Mouse (Mus musculus): ENCODE measurements around the gene Gstt3. TPM values are rescaled to one million over a fixed set of nuclear protein-coding genes. Genes with fewer than 3 reads are reported as not detected.
A peak's percentile ranks its signal among the peaks of the same experiment; 100 is the strongest.

The Gstt3 gene
- total RNA-seq (2021), result 1 to 10 TPM; 1.8 to 2.5 TPM
- long read RNA-seq, experiment 1, partial matches to known transcripts, result 0 of 2 reads
- long read RNA-seq, experiment 1, other reads (novel, unspliced or antisense), result 1 of 2 reads
- long read RNA-seq, experiment 2, partial matches to known transcripts, result 0 of 2 reads
- long read RNA-seq, experiment 2, other reads (novel, unspliced or antisense), result 0 of 2 reads

DNA sequence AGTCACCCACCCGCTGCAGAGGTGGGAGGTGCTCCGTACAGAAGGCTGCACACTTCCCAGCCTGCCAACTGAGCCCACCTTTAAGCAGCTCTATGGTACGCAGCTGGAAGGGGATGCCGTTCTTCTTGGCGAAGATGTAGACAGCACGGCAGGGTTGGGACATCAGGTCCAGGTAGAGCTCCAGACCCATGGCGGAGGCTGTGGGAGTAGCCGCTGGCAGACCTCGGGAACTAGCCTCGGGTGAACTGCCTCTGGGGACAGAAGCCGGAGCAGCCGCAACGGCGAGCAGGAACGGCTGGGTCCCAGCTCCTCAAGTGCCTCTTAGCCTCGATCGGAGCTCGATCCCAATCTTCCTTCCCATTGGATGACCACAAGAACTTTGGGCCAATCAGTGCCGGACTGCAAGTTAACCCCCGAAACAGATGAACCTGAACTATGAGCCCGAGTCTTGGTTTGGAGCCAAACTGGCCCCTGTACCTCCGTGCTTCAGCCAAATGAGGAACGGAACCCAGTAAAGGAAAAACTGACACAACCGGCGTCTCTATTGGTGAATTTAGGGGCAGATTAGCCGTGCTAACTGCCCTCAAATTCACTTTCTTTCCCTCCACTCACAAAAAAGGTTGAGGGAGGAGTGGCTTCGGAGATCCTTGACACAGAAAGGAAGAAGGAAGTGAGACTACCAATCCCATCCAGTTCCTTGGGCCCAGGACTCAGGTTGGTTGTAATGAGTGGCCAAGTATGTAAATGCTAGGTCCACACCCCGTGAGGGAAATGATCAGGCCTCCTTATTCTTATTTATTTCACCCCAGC is at the start of gene Gstt3, which contains the start of gene Gm20441:
Gene Gstt3, minus strand, starts transcription at position 646 of the 810 bp plus-strand sequence.
Gene Gm20441, minus strand, starts transcription at position 186 of the 810 bp plus-strand sequence.
- peak; percentile 75 for DNase-seq (ENCODE audit: low spot score)

DNA sequence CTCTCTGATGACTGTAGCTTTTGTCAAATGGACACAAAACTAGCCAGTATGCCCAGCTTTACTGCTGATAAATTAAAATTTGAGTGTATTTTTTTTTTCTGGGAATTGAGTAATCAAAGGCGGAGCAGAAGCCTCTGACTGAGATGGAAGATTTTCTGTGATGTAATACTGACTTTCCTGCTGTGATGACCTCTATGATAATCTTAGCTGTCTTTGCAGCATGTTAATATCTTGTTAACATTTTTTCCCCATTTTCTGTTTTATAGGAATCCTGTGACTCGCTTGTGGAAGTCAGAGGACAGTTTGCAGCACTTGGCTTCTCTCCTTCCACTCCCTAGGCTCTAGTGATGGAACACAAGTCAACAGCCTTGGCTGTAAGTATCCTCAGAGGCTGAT is 49.1 kb upstream of the Gstt3 start:
- no peak for DNase-seq (ENCODE audit: low spot score)

DNA sequence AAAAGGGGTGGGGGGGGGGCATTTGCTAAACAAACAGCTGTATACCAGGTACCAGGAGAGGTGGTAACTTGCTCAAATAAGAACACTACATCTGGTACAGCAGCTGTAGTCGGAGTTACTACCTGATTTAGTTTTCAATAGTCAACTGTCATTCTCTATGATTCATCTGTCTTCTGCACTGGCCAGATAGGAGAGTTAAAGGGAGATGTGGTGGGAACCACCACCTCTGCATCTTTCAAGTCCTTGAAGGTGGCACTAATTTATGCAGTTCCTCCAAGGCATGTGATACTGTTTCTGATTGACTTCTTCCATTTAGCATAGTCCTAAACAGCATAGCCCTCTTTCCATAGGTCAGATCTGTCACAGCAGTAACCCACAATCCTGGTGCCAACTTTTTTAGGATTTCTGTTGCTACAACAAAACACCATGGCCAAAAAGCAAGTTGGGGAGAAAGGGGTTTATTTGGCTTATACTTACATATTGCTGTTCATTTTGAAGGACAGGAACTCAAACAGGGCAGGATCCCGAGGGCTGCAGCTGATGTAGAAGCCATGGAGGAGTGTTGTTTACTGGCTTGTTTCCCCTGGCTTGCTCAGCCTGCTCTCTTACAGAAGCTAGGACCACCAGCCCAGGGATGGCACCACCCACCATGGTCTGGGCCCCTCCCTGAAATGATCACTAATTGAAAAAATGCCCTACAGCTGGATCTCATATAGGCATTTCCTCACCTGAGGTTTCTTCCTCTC is 48.5 kb upstream of the Gstt3 start:
- no peak for DNase-seq (ENCODE audit: low spot score)

DNA sequence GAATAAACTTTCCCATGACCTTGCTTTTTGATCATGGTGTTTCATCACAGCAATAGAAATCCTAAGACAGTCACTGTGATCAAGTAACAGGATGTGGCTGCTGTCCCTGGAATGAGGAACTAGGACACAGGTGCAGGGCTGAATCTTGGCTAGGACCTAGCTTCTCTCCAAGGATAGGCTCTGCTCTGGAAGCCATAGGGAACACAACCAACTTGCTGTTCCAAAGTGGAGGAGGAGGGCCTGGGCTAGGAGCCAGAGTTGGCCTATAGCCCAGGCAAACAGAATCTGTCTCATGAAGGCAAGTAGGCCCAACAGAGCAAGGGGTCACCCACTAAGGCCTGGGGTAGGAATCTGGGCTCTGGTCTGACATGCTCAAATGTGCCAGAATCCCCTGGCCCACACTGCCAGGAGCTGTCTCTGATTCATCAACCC is 47.3 kb upstream of the Gstt3 start:
- peak; percentile 93 for DNase-seq (ENCODE audit: low spot score)

DNA sequence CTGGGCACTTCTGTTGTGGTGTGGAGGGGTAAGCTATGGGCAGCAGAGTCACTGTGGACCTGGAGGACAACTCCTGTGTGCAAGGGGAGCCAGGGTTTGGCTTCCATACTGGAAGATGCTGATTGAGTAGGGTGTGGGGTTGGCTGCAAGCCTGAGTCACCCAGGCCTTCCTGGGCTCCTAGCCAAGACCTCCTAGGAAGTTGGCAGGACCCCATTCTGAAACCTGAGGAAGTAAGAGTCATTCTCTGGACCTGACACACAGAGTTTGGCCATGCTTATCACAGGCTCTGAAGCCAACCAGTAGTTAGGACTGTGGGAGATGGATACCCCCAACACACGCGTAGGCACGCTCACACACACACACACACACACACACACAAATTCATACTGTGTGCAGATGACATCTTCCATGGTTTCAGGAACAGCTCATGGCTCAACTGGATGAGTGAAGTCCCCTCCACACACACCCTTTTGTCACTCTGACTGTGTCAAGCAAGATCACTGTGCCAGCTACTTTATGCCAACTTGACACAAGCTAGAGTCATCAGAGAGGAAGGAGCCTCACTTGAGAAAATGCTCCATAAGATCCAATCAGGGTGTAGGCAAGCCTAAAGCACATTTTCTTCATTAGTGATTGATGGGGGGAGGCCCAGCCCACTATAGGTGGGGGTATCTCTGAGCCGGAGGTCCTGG is 46.6 kb upstream of the Gstt3 start:
- peak; percentile 90 for DNase-seq (ENCODE audit: low spot score)

DNA sequence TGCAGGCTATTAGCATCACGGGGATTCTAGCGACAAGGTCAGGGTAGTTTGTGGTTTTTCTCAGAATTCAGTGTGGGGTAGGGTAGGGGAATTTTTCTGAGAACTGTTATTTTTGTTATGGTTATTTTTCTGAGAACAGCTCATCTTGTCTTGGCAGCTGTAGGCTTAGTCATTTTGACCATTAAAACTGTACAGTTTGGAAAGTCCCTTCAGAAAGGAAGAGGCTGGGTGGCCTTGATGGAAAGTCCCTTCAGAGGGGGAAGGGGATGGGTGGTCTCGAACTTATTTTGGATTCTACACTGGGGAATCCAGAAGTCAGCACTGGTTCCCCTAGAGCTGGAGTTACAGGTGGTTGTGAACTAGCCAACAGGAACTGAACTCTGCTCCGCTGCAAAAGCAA is 43.3 kb upstream of the Gstt3 start:
- no peak for DNase-seq (ENCODE audit: low spot score)

DNA sequence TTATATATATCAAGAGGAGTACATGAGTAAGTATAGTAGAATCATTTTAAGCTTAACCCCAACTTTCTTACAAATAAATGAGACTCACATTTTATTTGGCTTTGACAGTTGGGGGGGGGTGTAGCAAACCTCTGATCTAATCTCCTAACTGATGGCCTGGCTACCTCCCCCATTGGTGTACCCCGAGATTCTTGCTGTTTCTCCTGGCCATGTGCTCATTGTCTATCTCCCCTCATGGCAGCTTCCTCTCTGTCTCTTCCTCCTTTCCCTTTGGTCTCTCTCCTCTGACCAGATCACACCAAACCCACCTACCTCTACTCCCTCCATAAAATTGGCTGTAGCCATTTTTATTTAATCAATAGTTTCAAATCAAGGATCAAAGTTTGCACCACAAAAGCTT is 42.6 kb upstream of the Gstt3 start:
- no peak for DNase-seq (ENCODE audit: low spot score)

DNA sequence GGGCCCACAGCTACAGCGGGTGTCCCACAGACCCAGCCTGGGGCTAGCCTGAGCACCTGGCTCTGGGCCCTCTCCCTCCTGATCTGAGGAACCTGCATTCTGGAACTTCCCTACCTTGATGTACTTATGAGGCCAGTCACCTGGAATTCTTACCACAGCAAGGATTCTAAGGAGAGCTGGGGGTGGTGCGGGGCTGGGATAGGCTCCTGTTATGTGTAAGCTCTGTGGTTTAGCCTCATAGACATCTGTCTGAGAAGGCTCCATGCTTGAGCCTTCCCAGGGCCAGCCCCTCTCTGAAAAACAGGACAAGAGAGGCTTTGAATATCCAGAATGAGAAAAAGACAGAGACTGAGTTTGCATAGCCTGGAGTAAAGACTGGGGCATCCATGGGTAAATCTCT is 41.2 kb upstream of the Gstt3 start, which contains the start of gene Gstt4:
Gene Gstt4, minus strand, starts transcription at position 101 of the 400 bp plus-strand sequence.
- no peak for DNase-seq (ENCODE audit: low spot score)

DNA sequence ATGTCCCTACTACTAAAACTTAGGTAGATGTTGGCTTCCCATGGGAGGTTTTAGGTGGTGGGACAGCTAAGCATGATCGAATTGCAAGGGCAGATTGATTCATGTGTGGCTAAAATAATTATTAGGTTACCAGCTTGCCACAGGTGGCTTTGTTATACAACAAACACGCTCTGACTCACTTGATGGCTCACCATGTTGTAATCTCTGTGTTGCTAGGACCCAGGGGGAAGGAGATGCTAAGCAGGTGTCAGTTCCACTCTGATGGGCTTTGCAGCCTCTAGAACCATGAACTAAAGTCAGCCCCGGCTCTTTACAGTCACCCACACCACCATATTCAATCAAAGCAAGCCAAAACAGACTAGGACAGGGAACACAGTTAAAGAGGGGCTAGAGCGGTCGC is 38.7 kb upstream of the Gstt3 start:
- no peak for DNase-seq (ENCODE audit: low spot score)

DNA sequence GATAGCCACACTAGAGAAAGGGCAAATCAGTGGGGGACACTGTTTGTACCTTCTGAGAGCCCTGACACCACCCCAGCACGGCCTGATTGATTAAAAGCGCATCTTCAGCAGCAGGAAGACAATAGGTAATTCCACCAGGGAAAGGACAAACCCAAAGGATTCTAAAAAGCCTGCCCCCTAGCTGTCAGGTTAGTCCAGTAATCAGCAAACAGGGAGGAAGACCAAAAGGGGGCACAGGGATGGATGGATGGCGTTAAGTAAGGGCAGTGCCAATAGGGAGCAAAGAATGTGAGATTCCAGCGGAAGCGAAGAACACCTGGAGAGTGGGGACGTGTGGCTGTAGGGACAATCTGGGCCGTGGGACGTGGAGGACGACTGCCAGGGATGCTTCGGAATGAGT is 37.4 kb upstream of the Gstt3 start:
- no peak for DNase-seq (ENCODE audit: low spot score)

DNA sequence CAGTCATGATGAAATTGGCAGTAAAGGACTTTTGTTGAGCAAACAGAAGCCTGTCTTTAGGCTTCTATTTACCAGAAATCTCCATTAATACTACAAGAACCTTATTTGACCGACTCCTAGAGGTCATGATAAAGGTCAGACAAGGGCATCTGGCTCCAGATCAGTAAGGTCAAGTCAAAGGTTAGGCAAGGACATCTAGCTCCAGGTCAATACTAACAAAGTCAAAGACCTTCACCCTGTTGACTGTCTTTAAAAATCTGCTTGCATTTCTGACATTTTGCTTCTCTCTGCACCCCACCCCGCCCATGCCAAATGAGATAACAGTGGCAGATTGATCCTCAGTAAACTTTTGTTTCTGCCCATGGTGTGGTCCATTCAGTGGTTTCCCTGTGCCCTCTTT is 23.0 kb upstream of the Gstt3 start:
- no peak for DNase-seq (ENCODE audit: low spot score)

DNA sequence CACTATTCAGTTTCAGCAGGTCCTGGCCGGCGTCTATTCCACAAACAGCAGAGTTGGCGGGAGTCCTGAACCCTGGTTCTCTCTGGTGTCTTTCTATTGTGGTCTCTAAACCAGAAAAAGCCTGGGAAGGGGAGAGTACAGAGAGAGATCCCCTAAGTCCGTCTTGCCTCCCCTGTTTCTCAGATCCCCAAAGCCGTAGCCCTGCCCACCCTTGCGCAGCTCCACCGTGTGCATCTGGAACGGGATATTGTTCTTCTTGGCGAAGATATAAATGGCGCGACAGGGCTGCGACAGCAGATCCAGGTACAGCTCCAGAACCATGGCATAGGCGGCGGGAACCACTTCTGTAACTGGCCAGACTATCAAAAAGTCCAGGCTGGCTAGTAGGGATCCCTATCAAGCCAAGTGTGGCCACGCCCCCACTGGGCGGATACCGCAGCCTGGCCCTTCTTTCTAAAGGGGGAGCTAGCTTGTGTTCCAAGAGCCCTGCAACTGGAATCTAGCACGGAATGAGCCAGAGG is 17.0 kb upstream of the Gstt3 start, which contains the start of gene Gstt1:
Gene Gstt1, minus strand, starts transcription at position 409 of the 521 bp plus-strand sequence.
- DNase-seq (ENCODE audit: low spot score), result peak; percentile 76

DNA sequence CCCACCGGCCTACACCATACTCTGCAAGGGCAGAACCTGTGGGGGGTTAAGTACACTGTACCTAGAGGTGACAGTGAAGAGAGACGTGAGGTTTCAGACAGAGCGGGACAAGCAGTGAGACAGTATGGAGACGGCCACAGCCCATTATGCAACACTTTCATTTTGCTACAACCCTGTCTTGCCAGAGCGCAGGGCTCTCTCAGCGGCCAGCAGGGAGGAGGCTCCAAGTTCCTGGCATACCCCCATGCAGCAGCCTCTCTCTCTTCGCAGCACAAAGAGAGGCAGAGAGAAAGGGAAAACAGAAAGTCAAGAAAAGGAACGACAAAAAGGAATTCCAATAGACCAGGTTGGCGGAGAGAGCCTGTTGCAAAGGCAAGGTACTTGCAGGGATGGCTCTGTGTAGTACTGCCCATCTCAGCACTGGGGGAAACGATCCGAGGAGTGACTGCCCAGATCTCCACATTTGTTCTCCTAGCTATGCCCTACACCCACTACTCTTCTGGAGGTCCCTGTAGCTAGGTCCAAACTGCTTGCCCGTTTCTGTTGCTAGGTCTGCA is 16.5 kb upstream of the Gstt3 start:
- DNase-seq (ENCODE audit: low spot score), result peak; percentile 71

DNA sequence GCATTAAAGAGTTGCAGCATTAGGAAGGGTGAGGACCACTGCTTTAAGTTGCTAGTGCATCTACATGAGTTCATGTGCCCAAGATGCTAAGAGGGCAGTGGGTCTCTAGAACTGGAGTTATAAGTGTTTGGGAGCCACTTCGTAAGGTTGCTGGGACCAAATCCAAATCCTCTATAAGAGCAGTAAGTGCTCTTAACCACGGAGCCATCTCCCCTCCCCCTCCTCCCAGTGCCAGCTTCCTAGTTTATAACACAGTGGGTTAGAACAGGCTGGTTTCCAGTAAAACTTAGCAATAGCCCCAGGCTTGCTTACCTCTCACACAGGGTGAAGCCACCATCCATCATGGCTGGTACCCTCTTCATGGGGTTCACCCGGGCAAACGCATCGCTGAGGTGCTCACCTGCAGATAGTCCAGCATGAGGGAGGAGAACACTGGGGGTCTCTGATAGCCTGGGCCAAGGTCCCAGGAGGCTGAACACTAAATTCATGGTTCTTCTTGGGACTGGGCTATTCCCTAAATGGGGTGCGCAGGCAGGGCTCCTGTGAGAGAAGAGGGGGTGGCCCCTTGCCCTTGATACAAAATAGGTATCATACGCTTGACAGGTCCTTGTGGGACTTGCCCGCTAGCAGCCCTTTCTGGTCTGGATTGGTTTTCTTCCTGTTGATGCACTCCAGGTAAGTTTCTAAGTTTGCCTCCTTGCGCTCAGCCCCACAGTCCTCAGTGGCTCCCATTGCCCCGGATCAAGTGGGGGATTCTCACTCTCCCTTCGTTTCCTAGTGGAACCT is 15.7 kb upstream of the Gstt3 start:
- no peak for DNase-seq (ENCODE audit: low spot score)

DNA sequence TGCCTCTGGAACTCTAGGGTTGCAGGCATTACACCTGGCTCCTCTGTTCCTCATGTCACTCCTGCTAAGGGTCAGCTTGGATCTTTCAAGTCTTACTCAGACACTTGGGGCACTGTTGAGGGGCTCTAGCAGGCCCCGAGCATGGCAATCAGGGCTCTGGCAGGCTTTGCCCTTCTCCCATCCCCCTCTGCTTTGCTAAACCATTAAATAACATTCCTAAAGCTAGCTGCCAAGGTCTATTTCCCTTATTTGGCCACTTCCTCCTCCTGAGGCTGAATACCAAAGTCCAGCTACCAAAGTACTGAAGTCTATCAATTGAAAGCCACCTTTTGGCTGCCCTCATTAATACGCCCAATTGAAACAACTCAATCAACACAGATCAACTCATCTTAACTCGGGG is 13.7 kb upstream of the Gstt3 start:
- no peak for DNase-seq (ENCODE audit: low spot score)

DNA sequence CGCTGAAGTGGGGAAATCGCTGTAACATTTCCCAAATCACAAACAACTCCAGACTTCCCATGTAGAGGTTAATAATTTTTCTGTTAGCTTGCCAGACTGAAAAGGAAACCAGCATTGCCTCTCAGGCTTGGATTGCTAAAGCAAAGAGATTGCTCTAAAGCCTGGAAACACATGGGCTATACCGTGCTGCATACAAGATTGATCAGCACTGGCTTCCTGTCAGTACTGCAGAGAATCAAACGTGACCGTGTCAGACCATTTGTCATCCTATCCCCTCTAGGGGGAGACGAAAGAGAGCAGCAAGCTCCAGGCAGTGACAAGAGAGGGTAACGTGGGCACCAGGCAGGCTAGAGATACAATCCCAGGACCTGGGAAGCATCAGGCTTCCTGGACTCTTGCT is 9.6 kb upstream of the Gstt3 start:
- no peak for DNase-seq (ENCODE audit: low spot score)

DNA sequence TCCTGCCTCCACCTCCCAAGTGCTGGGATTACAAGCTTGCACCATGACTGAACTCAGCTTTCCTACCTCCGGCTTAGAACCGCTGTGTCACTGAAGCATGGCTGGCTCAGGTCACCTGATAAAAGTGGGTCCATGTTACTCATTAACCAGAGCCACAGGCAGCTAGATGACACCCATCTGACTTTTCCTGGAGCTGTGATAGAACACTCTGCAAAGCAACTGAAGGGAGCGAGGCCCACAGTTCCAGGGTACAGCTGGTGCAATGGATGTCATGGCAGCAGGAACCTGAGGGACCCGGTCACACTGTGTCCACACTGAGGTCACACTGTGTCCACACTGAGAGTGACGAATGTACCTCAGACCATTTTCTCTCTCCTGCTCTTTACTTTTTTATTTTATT is 8.6 kb upstream of the Gstt3 start:
- DNase-seq (ENCODE audit: low spot score), result no peak

DNA sequence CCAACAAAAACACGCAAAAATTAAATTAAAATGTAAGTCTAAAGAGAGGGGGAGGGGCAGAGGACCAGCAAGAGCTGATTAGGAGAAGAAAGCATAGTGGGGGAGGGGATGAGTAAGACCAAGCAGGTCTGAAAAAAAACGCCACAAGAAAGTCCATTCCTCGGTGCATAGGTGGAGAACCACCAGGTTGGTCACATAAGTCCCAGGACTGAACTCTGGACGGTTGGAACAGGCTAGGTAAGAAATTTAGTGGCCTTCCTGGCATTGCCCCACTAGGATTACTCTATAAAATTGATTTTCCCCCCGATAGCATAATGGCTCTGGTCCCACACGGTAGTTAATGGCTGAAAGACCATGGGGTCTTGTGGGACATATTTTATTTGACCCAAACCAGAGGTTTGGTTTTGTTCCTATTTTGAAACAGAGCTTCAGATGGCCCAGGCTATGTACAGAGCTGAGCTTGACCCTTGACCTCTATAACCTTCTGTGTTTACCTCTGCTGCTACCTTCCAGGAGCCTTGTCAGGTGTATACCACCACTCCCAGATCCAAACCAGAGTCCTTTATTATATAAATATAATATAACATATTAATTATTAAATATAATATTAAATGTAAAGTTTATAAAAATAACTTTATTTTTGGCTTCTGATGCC is 8.0 kb upstream of the Gstt3 start:
- DNase-seq (ENCODE audit: low spot score), result no peak

DNA sequence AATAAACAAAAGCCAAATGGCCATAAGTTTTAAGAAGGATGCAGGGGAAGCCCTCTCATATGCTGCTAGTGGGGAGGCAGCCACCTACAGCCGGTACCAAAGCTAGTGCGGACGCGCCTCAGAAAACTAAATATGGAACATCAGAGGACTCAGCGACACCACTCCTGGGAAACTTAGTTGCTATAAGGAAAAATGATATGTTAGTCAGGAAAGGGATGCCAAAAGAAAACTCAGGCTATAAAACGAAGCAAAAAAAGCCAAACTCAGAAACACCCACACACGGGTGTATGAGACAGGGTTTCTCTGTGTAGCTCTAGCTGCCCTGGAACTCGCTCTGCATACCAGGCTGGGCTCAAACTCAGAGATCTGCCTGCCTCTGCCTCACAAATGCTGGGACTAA is 7.1 kb upstream of the Gstt3 start:
- no peak for DNase-seq (ENCODE audit: low spot score)

DNA sequence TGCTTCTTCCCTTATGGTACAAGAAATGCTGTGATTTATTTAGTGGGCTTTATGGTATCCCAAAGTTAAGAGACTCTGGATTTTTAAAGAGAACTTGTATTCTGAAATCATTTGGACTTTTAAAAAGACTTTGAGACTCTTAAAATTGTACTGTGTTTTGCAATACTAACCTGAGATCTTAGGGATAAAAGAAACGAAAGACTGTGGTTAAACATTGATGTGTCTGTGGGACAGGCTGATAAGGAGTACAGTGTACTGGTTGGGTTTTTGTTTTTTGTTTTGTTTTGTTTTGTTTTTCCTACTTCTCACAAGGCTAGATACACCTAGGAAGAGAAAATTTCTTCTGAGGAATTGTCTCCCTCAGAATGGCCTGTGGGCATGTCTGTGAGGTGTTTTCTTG is 4.2 kb upstream of the Gstt3 start:
- DNase-seq (ENCODE audit: low spot score), result no peak
